Mouse (Mus musculus) heart, adult 11 months (tissue): ENCODE data around the gene Igdcc4.

Source experiments
- DNase-seq: peaks from one replicate; pipeline ENCODE4 v3.0.0; 2022

Igdcc4 gene

GRCm38 (mm10) chr9:65161881-65162280, 60.6 kb downstream of the Igdcc4 start:
- no peak for DNase-seq

GRCm38 (mm10) chr9:65162711-65163639, 61.7 kb downstream of the Igdcc4 start:
- DNase-seq = no peak

GRCm38 (mm10) chr9:65164870-65165269, 63.6 kb downstream of the Igdcc4 start:
- no peak for DNase-seq

GRCm38 (mm10) chr9:65166386-65166785, 65.1 kb downstream of the Igdcc4 start:
- DNase-seq = no peak

GRCm38 (mm10) chr9:65168534-65168933, 67.2 kb downstream of the Igdcc4 start:
- DNase-seq = no peak

- no peak for DNase-seq
Observed at GRCm38 (mm10) chr9:65168952-65169351, 67.7 kb downstream of the Igdcc4 start.

- no peak for DNase-seq
Observed at GRCm38 (mm10) chr9:65172654-65173053, 71.4 kb downstream of the Igdcc4 start.

GRCm38 (mm10) chr9:65175234-65175938, 74.1 kb downstream of the Igdcc4 start:
- DNase-seq = no peak

- no peak for DNase-seq
Observed at GRCm38 (mm10) chr9:65175939-65176871, 74.9 kb downstream of the Igdcc4 start.

- no peak for DNase-seq
Observed at GRCm38 (mm10) chr9:65177497-65177896, 76.2 kb downstream of the Igdcc4 start.

GRCm38 (mm10) chr9:65177912-65178311, 76.6 kb downstream of the Igdcc4 start:
- no peak for DNase-seq

GRCm38 (mm10) chr9:65178336-65179213, 77.3 kb downstream of the Igdcc4 start:
- DNase-seq = peak; percentile 95

- no peak for DNase-seq
Observed at GRCm38 (mm10) chr9:65179817-65180624, 78.7 kb downstream of the Igdcc4 start.
